Mouse (Mus musculus) liver, adult 10 weeks (tissue): Measurements from ENCODE around the gene Pla2g3. TPM values are rescaled to one million over a fixed set of nuclear protein-coding genes. Genes with fewer than 3 reads are reported as not detected.

ENCODE experiments used
- polyA plus RNA-seq: library from polyadenylated mRNA; stranded (reverse); fragments of 350-450 nt; fragmentation: Illumina TruSeq; extraction: RNeasy Lipid Tissue Mini Kit (QIAGEN cat#74804); gene quantifications from one replicate; pipeline ENCODE4 v1.2.3, GENCODE M21; 2014; ENCODE audit warnings: low read depth, low replicate concordance

Gene Pla2g3
- not detected for polyA plus RNA-seq

GRCm38 (mm10) chr11:3487952-3488570 lies at the start of gene Pla2g3:
Gene Pla2g3, plus strand, starts transcription at chr11:3488284.

GRCm38 (mm10) chr11:3452167-3452639 lies 35.9 kb upstream of the Pla2g3 start, which contains the start of gene Rnf185:
Gene Rnf185, minus strand, starts transcription at chr11:3452363.

GRCm38 (mm10) chr11:3514529-3515054 lies 26.5 kb downstream of the Pla2g3 start, which contains the start of gene Selenom:
Gene Selenom, plus strand, starts transcription at chr11:3514684.

GRCm38 (mm10) chr11:3540451-3541085 lies 52.5 kb downstream of the Pla2g3 start, which contains the start of gene Smtn:
Gene Smtn, minus strand, starts transcription at chr11:3540612.

Other genes with a start within 250 kb of the Pla2g3 start
- 114 TPM for gene Drg1, start 221.9 kb upstream of the Pla2g3 start, polyA plus RNA-seq
- 3.3 TPM for gene Patz1, start 199.4 kb upstream of the Pla2g3 start, polyA plus RNA-seq
- gene Pik3ip1, start 157.9 kb upstream of the Pla2g3 start, polyA plus RNA-seq, result not detected
- gene Limk2, start 79.1 kb upstream of the Pla2g3 start, polyA plus RNA-seq, result 2.3 TPM
- 18.9 TPM for gene Rnf185, start 35.9 kb upstream of the Pla2g3 start, polyA plus RNA-seq
- not detected for gene Inpp5j, start 16.5 kb downstream of the Pla2g3 start, polyA plus RNA-seq
- not detected for gene Selenom, start 26.4 kb downstream of the Pla2g3 start, polyA plus RNA-seq
- gene Smtn, start 52.3 kb downstream of the Pla2g3 start, polyA plus RNA-seq, result not detected
- gene Morc2a, start 160.9 kb downstream of the Pla2g3 start, polyA plus RNA-seq, result 7.6 TPM